Comparison of ENCODE assay signal across 8 mouse cellular contexts in genomic region chr1:180215044-180215443, GRCm38 (mm10). TPM values are rescaled to one million over a fixed set of nuclear protein-coding genes. Genes with fewer than 3 reads are reported as not detected.
A peak's percentile ranks its signal among the peaks of the same experiment; 100 is the strongest.
DNase-seq lines count a peak whose midpoint lies in the region; ATAC-seq and TF ChIP-seq lines count a peak whose summit lies in the region.

No protein-coding gene starts in this region.

- no peak for TF ChIP-seq POLR2A in CH12.LX (IDR thresholded peaks at IDR 0.05; ENCODE audit: low read depth, low read length)
- no peak for TF ChIP-seq POLR2A in bone marrow macrophage, adult 2 months (IDR thresholded peaks at IDR 0.05; ENCODE audit: borderline replicate concordance, low read depth, low read length)
- no peak for TF ChIP-seq POLR2A in embryonic fibroblast, embryonic 13.5 days (IDR thresholded peaks at IDR 0.05; ENCODE audit: low read depth, low read length)

- TF ChIP-seq CTCF in CH12.LX (conservative IDR thresholded peaks at IDR 0.05 in 1 of 2, IDR thresholded peaks at IDR 0.05 in 1 of 2; ENCODE audit: low read depth in 2 of 2, low read length in 2 of 2): peak; percentile 94 to 99
- peak; percentile 82 for TF ChIP-seq CTCF in bone marrow macrophage, adult 2 months (IDR thresholded peaks at IDR 0.05; ENCODE audit: low read depth, low read length)
- peak; percentile 97 for TF ChIP-seq CTCF in embryonic fibroblast, embryonic 13.5 days (IDR thresholded peaks at IDR 0.05; ENCODE audit: borderline replicate concordance, insufficient read depth, low read length)
- peak; percentile 99 for TF ChIP-seq CTCF in heart, postnatal 0 days (IDR thresholded peaks at IDR 0.05; ENCODE audit: low read depth)
- peak; percentile 99 for TF ChIP-seq CTCF in liver, postnatal 0 days (IDR thresholded peaks at IDR 0.05; ENCODE audit: low read depth)

- no peaks in the 10 kb centered on the region for H3K79me2 ChIP-seq in CH12.LX (replicated peaks; ENCODE audit: control insufficient read depth, extremely low read depth, insufficient read depth, poor library complexity, severe bottlenecking)

- dilution Hi-C loops in CH12.LX (cut with MboI; ENCODE audit: extremely low pct_ligation_motif_present, extremely low pct_unique_long_range_greater_than_20kb, low sequenced_read_pairs): no loop called here

- no peaks in the 10 kb centered on the region for H3K36me3 ChIP-seq in CH12.LX (replicated peaks in 1 of 2; ENCODE audit: control insufficient read depth in 1 of 2, insufficient read depth in 1 of 2, low read length in 1 of 2)
- no peaks in the 10 kb centered on the region for H3K36me3 ChIP-seq in heart, postnatal 0 days (replicated peaks; ENCODE audit: control insufficient read depth, insufficient read depth, low read length)
- H3K36me3 ChIP-seq in liver, postnatal 0 days (replicated peaks; ENCODE audit: insufficient read depth, low read length): no peaks in the 10 kb centered on the region
- no peaks in the 10 kb centered on the region for H3K36me3 ChIP-seq in neural tube, embryonic 15.5 days

- peak; percentile 83 for DNase-seq in CH12.LX (ENCODE audit: extremely low read depth)
- peak; percentile 78 for DNase-seq in heart, postnatal 0 days (ENCODE audit: low spot score)
- peak; percentile 67 to 84 for DNase-seq in kidney, postnatal 25 days
- DNase-seq in liver, postnatal 0 days: peak; percentile 68
- DNase-seq in thymus, postnatal 0 days (ENCODE audit: low spot score): peak; percentile 80

- in situ Hi-C loops in CH12.LX (cut with MboI; ENCODE audit: low pct_ligation_motif_present, low pct_unique_long_range_greater_than_20kb, low sequenced_read_pairs): loop anchor here (5.0 kb wide), 1 partner anchor 38 kb away; no protein-coding TSS in a partner anchor

- H3K4me1 ChIP-seq in CH12.LX (ENCODE audit: control insufficient read depth in 1 of 2, insufficient read depth in 2 of 2): peaks cover 10 to 57% of the 10 kb centered on the region in 2 experiments
- peaks cover 6% of the 10 kb centered on the region for H3K4me1 ChIP-seq in bone marrow macrophage, adult 2 months (ENCODE audit: control insufficient read depth, insufficient read depth, low read length)
- no peaks in the 10 kb centered on the region for H3K4me1 ChIP-seq in embryonic fibroblast, embryonic 13.5 days (ENCODE audit: control insufficient read depth, insufficient read depth, low read length)
- H3K4me1 ChIP-seq in heart, postnatal 0 days (ENCODE audit: control insufficient read depth, insufficient read depth): peaks cover 13% of the 10 kb centered on the region
- H3K4me1 ChIP-seq in liver, postnatal 0 days (ENCODE audit: insufficient read depth): peaks cover 10% of the 10 kb centered on the region; the same call in 1 of the 2 replicates
- H3K4me1 ChIP-seq in neural tube, embryonic 15.5 days: no peaks in the 10 kb centered on the region

- H3K4me2 ChIP-seq in CH12.LX (ENCODE audit: insufficient read depth, low read depth, poor library complexity, severe bottlenecking): no peak overlapping the region
- H3K4me2 ChIP-seq in heart, postnatal 0 days (ENCODE audit: low read depth, low read length): no peak overlapping the region
- H3K4me2 ChIP-seq in liver, postnatal 0 days (ENCODE audit: low read depth, low read length): no peak overlapping the region
- no peak overlapping the region for H3K4me2 ChIP-seq in neural tube, embryonic 15.5 days

- H3K9me3 ChIP-seq in CH12.LX (replicated peaks; ENCODE audit: low read length): no peaks in the 10 kb centered on the region
- H3K9me3 ChIP-seq in heart, postnatal 0 days (replicated peaks; ENCODE audit: control insufficient read depth, low read length): no peaks in the 10 kb centered on the region
- no peaks in the 10 kb centered on the region for H3K9me3 ChIP-seq in liver, postnatal 0 days (ENCODE audit: low read length)
- H3K9me3 ChIP-seq in neural tube, embryonic 15.5 days (replicated peaks): no peaks in the 10 kb centered on the region

- no peak for TF ChIP-seq EP300 in CH12.LX (IDR thresholded peaks at IDR 0.05; ENCODE audit: low read length)
- no peak for TF ChIP-seq EP300 in heart, postnatal 0 days (IDR thresholded peaks at IDR 0.05; ENCODE audit: low read depth)
- TF ChIP-seq EP300 in liver, postnatal 0 days (IDR thresholded peaks at IDR 0.05; ENCODE audit: low read depth): no peak

- H3K4me3 ChIP-seq in CH12.LX (replicated peaks in 1 of 3; ENCODE audit: low read depth in 2 of 3, low read length in 2 of 3, poor library complexity in 1 of 3): no peak overlapping the region
- H3K4me3 ChIP-seq in bone marrow macrophage, adult 2 months (ENCODE audit: insufficient read depth, low read length): no peak overlapping the region
- no peak overlapping the region for H3K4me3 ChIP-seq in embryonic fibroblast, embryonic 13.5 days (ENCODE audit: insufficient read depth, low read length)
- no peak overlapping the region for H3K4me3 ChIP-seq in heart, postnatal 0 days (ENCODE audit: low read depth, low read length)
- no peak overlapping the region for H3K4me3 ChIP-seq in liver, postnatal 0 days (ENCODE audit: low read depth, low read length)
- H3K4me3 ChIP-seq in neural tube, embryonic 15.5 days (replicated peaks): no peak overlapping the region

- H3K27me3 ChIP-seq in CH12.LX (replicated peaks): no peaks in the 10 kb centered on the region
- no peaks in the 10 kb centered on the region for H3K27me3 ChIP-seq in heart, postnatal 0 days (ENCODE audit: control insufficient read depth, insufficient read depth, low read length)
- H3K27me3 ChIP-seq in liver, postnatal 0 days (ENCODE audit: insufficient read depth, low read length): no peaks in the 10 kb centered on the region
- H3K27me3 ChIP-seq in neural tube, embryonic 15.5 days (replicated peaks): no peaks in the 10 kb centered on the region

- no peak overlapping the region for H3K27ac ChIP-seq in CH12.LX (ENCODE audit: insufficient read depth, low read depth)
- H3K27ac ChIP-seq in bone marrow macrophage, adult 2 months (ENCODE audit: insufficient read depth, low read depth, low read length): no peak overlapping the region
- no peak overlapping the region for H3K27ac ChIP-seq in embryonic fibroblast, embryonic 13.5 days (ENCODE audit: insufficient read depth, low read length)
- H3K27ac ChIP-seq in heart, postnatal 0 days (ENCODE audit: low read depth): no peak overlapping the region
- no peak overlapping the region for H3K27ac ChIP-seq in liver, postnatal 0 days (ENCODE audit: low read depth)
- H3K27ac ChIP-seq in neural tube, embryonic 15.5 days (replicated peaks): no peak overlapping the region

- H3K9ac ChIP-seq in CH12.LX (ENCODE audit: insufficient read depth, low read depth): no peak overlapping the region
- H3K9ac ChIP-seq in heart, postnatal 0 days (replicated peaks; ENCODE audit: low read depth, low read length): no peak overlapping the region
- H3K9ac ChIP-seq in liver, postnatal 0 days (replicated peaks): no peak overlapping the region
- H3K9ac ChIP-seq in neural tube, embryonic 15.5 days (replicated peaks): no peak overlapping the region

- no peak; the same call in none of the 2 replicates for TF ChIP-seq RAD21 in CH12.LX (IDR thresholded peaks at IDR 0.05; ENCODE audit: low read depth, low read length)

- 14% methylated on average over 4 of the region's 4 CpGs for WGBS in heart, postnatal 0 days
- WGBS in liver, postnatal 0 days (ENCODE audit: insufficient replicate concordance): 18% methylated on average over 4 of the region's 4 CpGs
- WGBS in neural tube, embryonic 15.5 days: 21% methylated on average over 4 of the region's 4 CpGs

- ATAC-seq in heart, postnatal 0 days (ENCODE audit: insufficient read depth, low read depth): peak; percentile 69
- peak; percentile 81 for ATAC-seq in liver, postnatal 0 days
- peak; percentile 24; the same call in 1 of the 2 replicates for ATAC-seq in neural tube, embryonic 15.5 days (ENCODE audit: low FRiP score)

TF ChIP-seq in CH12.LX, 34 proteins besides CTCF, POLR2A, EP300 and RAD21 (continues in another document):
- no peak for TF ChIP-seq MAFK (IDR thresholded peaks at IDR 0.05; ENCODE audit: insufficient replicate concordance, low read length)
- TF ChIP-seq MXI1 (IDR thresholded peaks at IDR 0.05; ENCODE audit: low read depth, low read length): no peak
- TF ChIP-seq BHLHE40 (IDR thresholded peaks at IDR 0.05; ENCODE audit: low read depth, low read length): peak; percentile 35; the same call in 1 of the 2 replicates
- TF ChIP-seq ZKSCAN1 (IDR thresholded peaks at IDR 0.05; ENCODE audit: borderline replicate concordance, low read depth, low read length): no peak
- TF ChIP-seq MAX (IDR thresholded peaks at IDR 0.05; ENCODE audit: low read length): no peak; the same call in 1 of the 2 replicates
- no peak for TF ChIP-seq NELFE (IDR thresholded peaks at IDR 0.05; ENCODE audit: low read depth, low read length)
- peak; percentile 62 for TF ChIP-seq MEF2A (IDR thresholded peaks at IDR 0.05; ENCODE audit: borderline replicate concordance, low read depth, low read length)

RNA-seq across cellular contexts. Expression of gene Coq8a, which starts 15.6 kb away (rescaled TPM):
- total RNA-seq in CH12.LX (2012; rRNA removed): 74.0 and 88.1 TPM in 2 replicates
- 73.4 and 84.6 TPM in 2 replicates for total RNA-seq in CH12.LX (2014; rRNA removed)
- polyA plus RNA-seq in CH12.LX (2012; ENCODE audit: insufficient read length, low read depth): 237 and 248 TPM in 2 replicates
- polyA plus RNA-seq in bone marrow macrophage, adult 2 months (2012; ENCODE audit: insufficient read depth, insufficient read length, missing spikeins): 13.4 and 14.1 TPM in 2 replicates
- polyA plus RNA-seq in embryonic fibroblast, embryonic 13.5 days (2011; ENCODE audit: insufficient read length, low read depth, missing spikeins): 1.5 and 3.3 TPM in 2 replicates
- 148 and 166 TPM in 2 replicates for total RNA-seq in heart, postnatal 0 days (2014; rRNA removed; ENCODE audit: low replicate concordance)
- polyA plus RNA-seq in heart, postnatal 0 days (2015; fragmentation: Nextera tagmentation; extraction: Ambion mirVana): 226 and 231 TPM in 2 replicates
- 36.6 and 49.7 TPM in 2 replicates for polyA plus RNA-seq in liver, postnatal 0 days (2015; fragmentation: Nextera tagmentation; extraction: Ambion mirVana)
- 3.4 and 5.8 TPM in 2 replicates for polyA plus RNA-seq in neural tube, embryonic 15.5 days (2015; fragmentation: Nextera tagmentation; extraction: Ambion mirVana)
- 12.6 and 14.1 TPM in 2 replicates for polyA plus RNA-seq in thymus, postnatal 0 days (2015; fragmentation: Nextera tagmentation; extraction: Ambion mirVana)

RNA-seq across cellular contexts. Expression of gene Psen2, which starts 48.2 kb away (rescaled TPM):
- 36.8 and 45.3 TPM in 2 replicates for total RNA-seq in CH12.LX (2012; rRNA removed)
- 23.4 and 24.2 TPM in 2 replicates for total RNA-seq in CH12.LX (2014; rRNA removed)
- polyA plus RNA-seq in CH12.LX (2012; ENCODE audit: insufficient read length, low read depth): 46.1 and 47.6 TPM in 2 replicates
- polyA plus RNA-seq in bone marrow macrophage, adult 2 months (2012; ENCODE audit: insufficient read depth, insufficient read length, missing spikeins): 70.9 and 82.6 TPM in 2 replicates
- 20.3 and 27.4 TPM in 2 replicates for polyA plus RNA-seq in embryonic fibroblast, embryonic 13.5 days (2011; ENCODE audit: insufficient read length, low read depth, missing spikeins)
- 30.8 and 33.3 TPM in 2 replicates for total RNA-seq in heart, postnatal 0 days (2014; rRNA removed; ENCODE audit: low replicate concordance)
- 15.2 and 16.4 TPM in 2 replicates for polyA plus RNA-seq in heart, postnatal 0 days (2015; fragmentation: Nextera tagmentation; extraction: Ambion mirVana)
- 25.6 and 25.8 TPM in 2 replicates for polyA plus RNA-seq in liver, postnatal 0 days (2015; fragmentation: Nextera tagmentation; extraction: Ambion mirVana)
- polyA plus RNA-seq in neural tube, embryonic 15.5 days (2015; fragmentation: Nextera tagmentation; extraction: Ambion mirVana): 16.8 and 19.8 TPM in 2 replicates
- polyA plus RNA-seq in thymus, postnatal 0 days (2015; fragmentation: Nextera tagmentation; extraction: Ambion mirVana): 9.3 and 11.6 TPM in 2 replicates

Comparison
In these comparisons a context has a peak if more than half of its experiments do, and no peak if none do; other contexts are left out.
1. ATAC-seq: peak in every context shown above with its lines; median percentile 81 in liver, postnatal 0 days; 69 in heart, postnatal 0 days; 24 in neural tube, embryonic 15.5 days.